Mouse (Mus musculus) limb, embryonic 12.5 days (tissue): ENCODE data around the gene Hmox2. TPM values are rescaled to one million over a fixed set of nuclear protein-coding genes. Genes with fewer than 3 reads are reported as not detected.
A peak's percentile ranks its signal among the peaks of the same experiment; 100 is the strongest.

Source experiments
- ATAC-seq: fragments of 200-750 bp; cut with Nextera tagmentation; 2 replicates; pipeline ENCODE4 v1.8.0; 2017; ENCODE audit warnings: low read depth, moderate TSS enrichment; ENCODE audit not compliant: insufficient number of reproducible peaks, insufficient read depth, low FRiP score, low TSS enrichment
- H3K27ac ChIP-seq: fragments of 300-500 bp; sonication (generic); 2 replicates; pipeline ENCODE4 v1.5.1; 2016; ENCODE audit warnings: mild to moderate bottlenecking, moderate library complexity
- H3K27me3 ChIP-seq: fragments of 300-500 bp; sonication (generic); 2 replicates; pipeline ENCODE4 v1.6.1; 2016; ENCODE audit warnings: mild to moderate bottlenecking, moderate library complexity
- H3K36me3 ChIP-seq: fragments of 300-500 bp; sonication (generic); 2 replicates; pipeline ENCODE4 v1.6.1; 2016; ENCODE audit warnings: mild to moderate bottlenecking, moderate library complexity
- H3K4me1 ChIP-seq: fragments of 300-500 bp; sonication (generic); replicated peaks from 2 replicates; pipeline ENCODE4 v1.6.1; 2016
- H3K4me2 ChIP-seq: fragments of 300-500 bp; sonication (generic); 2 replicates; pipeline ENCODE4 v1.6.1; 2016; ENCODE audit warnings: mild to moderate bottlenecking, moderate library complexity
- H3K4me3 ChIP-seq: fragments of 300-500 bp; sonication (generic); replicated peaks from 2 replicates; pipeline ENCODE4 v1.5.1; 2016; ENCODE audit warnings: mild to moderate bottlenecking
- H3K9ac ChIP-seq: fragments of 300-500 bp; sonication (generic); replicated peaks from 2 replicates; pipeline ENCODE4 v1.6.1; 2016; ENCODE audit warnings: mild to moderate bottlenecking, moderate library complexity
- H3K9me3 ChIP-seq: fragments of 300-500 bp; sonication (generic); 2 replicates; pipeline ENCODE4 v1.6.1; 2016; ENCODE audit warnings: mild to moderate bottlenecking, moderate library complexity
- WGBS: fragments of 180-500 bp; shearing (Covaris S2); methylation state at CpG from one replicate; pipeline ENCODE4 v1.1.7; 2016; 5-methylcytosine and 5-hydroxymethylcytosine counted together
- polyA plus RNA-seq: library from polyadenylated mRNA; unstranded; fragments of >200 nt; fragmentation: Nextera tagmentation; extraction: Ambion mirVana; gene quantifications from 2 replicates; pipeline ENCODE4 v1.2.1, GENCODE M21; 2016

The Hmox2 gene
- polyA plus RNA-seq, 1 experiment from 2014 or later, result 106 TPM

DNA sequence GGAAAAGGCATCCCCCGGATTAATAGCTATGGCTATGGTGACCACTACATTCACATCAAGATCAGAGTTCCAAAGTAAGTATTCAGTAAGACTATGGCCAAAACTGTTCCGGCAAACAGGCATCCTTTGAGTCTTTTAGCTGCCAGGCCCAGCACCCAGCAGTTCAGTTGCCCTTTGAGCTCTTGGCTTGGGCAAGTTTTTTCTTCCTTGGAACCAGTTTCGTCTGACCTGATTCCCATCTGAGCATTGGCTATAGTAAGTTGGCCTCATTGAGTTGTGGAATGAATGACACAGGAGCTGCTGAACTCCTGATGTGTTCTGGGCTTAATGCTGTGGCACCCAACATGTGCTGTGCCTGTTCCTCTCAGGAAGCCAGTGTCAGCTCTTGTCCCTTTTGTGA is 24.9 kb upstream of the Hmox2 start:
- Histone ChIP-seq H3K9me3 (no peaks in the 10 kb centered on the region), H3K4me1 (no peaks in the 10 kb centered on the region), H3K27ac (no peak overlapping the region), H3K36me3 (peaks cover 98% of the 10 kb centered on the region), H3K4me2 (no peak overlapping the region), H3K4me3 (no peak overlapping the region), H3K9ac (no peak overlapping the region), H3K27me3 (no peaks in the 10 kb centered on the region)
- WGBS, result 90% methylated on average over 3 of the region's 3 CpGs
- ATAC-seq, result no peak

DNA sequence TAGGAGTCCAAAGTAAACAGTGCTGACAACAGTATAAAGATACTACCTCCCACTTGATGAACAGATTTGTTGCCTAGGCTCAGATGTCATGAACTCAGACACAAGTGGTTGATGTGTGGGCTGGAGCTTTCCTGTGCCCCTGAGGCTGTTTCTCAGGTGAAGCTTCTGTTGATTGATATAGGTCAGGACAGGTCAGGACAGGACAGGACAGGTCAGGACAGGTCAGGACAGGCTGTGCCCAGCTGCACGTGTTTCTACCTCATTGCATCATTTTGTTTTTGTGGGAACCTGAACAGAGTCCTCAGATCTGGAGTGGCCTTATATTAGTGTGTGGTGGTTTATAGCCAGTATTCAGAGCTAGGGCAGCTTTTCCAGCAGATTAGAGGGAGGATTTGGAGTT is 23.5 kb upstream of the Hmox2 start:
- H3K36me3 ChIP-seq, result peaks cover 99% of the 10 kb centered on the region

DNA sequence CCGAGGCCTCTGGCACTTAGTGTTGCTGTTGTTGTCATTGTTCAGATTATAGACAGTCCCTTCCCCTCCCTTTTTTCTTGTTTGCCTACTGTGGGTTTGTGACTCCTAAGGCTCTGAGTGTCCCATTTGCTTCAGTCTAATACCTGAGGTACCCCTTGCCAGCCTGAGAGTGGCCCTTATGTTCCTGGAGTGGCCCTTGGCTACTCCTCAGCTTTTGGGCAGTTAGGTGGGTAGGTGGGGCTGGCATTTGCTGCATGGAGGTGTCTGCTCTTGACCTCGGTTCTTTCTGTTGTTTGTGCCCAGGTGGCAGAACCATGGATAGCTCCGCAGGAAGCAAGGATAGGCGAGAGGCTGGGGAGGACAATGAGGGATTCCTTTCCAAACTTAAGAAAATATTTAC is 20.6 kb upstream of the Hmox2 start:
- no peaks in the 10 kb centered on the region for H3K4me1 ChIP-seq
- no peaks in the 10 kb centered on the region for H3K27me3 ChIP-seq
- peaks cover 99% of the 10 kb centered on the region for H3K36me3 ChIP-seq
- 67% methylated on average over 4 of the region's 4 CpGs for WGBS
- H3K9ac ChIP-seq, result no peak overlapping the region
- H3K9me3 ChIP-seq, result no peaks in the 10 kb centered on the region
- H3K4me3 ChIP-seq, result no peak overlapping the region
- no peak overlapping the region for H3K4me2 ChIP-seq
- H3K27ac ChIP-seq, result no peak overlapping the region
- no peak for ATAC-seq

More for the DNA sequence above, 23.5 kb upstream of the Hmox2 start:
- no peaks in the 10 kb centered on the region for H3K9me3 ChIP-seq
- no peaks in the 10 kb centered on the region for H3K27me3 ChIP-seq
- no peak overlapping the region for H3K27ac ChIP-seq
- H3K4me1 ChIP-seq, result no peaks in the 10 kb centered on the region
- no peak for ATAC-seq
- 80% methylated on average over 1 of the region's 1 CpGs for WGBS
- H3K4me3 ChIP-seq, result no peak overlapping the region
- H3K4me2 ChIP-seq, result no peak overlapping the region
- H3K9ac ChIP-seq, result no peak overlapping the region

DNA sequence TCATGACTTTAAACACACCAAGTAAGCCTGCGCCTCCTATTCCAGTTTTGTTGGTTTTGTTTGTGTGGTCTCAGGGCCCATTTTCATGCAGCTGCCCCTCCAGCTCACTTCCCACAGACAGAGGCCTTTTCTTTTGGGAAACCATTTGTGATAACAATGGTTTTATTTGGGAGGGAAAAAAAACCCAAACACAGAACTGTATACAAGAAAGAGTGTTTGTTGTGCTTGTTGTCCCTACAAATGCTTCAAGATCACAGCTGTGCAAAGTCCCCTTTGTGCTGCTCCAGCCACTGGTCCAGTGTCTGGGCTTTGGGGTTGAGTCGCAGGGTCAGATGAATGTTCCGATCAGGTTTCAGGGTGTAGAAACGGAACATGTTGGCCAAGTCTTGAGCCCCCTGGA is 15.0 kb upstream of the Hmox2 start:
- no peaks in the 10 kb centered on the region for H3K9me3 ChIP-seq
- H3K36me3 ChIP-seq, result peaks cover 100% of the 10 kb centered on the region
- H3K4me1 ChIP-seq, result no peaks in the 10 kb centered on the region
- H3K27me3 ChIP-seq, result no peaks in the 10 kb centered on the region
- ATAC-seq, result no peak
- no peak overlapping the region for H3K4me3 ChIP-seq
- no peak overlapping the region for H3K4me2 ChIP-seq
- no peak overlapping the region for H3K9ac ChIP-seq
- WGBS, result 94% methylated on average over 4 of the region's 4 CpGs
- no peak overlapping the region for H3K27ac ChIP-seq

DNA sequence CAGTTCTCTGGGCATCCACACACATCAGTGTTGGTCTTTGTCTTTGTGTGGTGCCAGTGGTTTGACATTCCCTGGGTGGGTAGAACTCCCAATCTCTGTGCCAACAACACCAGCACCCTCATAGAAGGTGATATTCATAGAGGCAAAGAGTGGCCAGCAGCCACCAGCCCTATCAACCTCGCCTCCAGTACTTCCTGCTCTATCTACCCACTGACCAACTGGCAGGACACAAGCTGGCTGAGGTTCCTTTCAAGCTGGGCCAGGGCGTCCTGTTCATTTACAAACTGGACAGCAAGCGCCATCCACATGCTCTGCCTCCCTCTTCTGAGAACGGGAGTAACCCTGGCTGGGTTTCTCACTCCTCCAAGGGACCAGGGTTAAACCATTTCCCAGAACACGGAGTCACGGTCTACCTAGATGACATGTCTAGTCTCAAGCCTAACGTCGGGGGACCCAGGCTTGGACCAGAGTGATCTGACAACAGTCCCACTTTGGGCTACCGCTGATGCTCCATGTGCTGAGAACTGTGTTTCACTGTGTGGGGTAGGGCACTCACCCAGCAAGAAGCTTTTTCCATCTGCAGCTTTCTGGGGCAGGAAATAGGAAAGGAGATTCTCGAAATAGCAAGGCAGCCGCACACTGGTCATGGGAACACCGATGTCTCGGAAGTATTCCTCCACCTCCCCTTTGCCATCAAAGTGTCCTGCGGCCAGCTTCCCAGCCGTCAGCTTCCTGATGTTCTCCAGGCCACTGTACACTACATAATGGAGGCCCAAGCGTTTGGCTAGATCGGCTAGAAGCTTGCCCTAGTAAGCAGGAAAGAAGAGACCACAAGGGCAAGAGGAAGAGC is 12.1 kb upstream of the Hmox2 start:
- Histone ChIP-seq H3K9ac (no peak overlapping the region), H3K4me3 (no peak overlapping the region), H3K36me3 (peaks cover 79% of the 10 kb centered on the region), H3K4me2 (no peak overlapping the region), H3K27ac (no peak overlapping the region), H3K9me3 (no peaks in the 10 kb centered on the region), H3K4me1 (peaks cover 7% of the 10 kb centered on the region; the same call in 1 of the 2 replicates), H3K27me3 (no peaks in the 10 kb centered on the region)
- WGBS, result 92% methylated on average over 17 of the region's 17 CpGs
- ATAC-seq, result no peak

DNA sequence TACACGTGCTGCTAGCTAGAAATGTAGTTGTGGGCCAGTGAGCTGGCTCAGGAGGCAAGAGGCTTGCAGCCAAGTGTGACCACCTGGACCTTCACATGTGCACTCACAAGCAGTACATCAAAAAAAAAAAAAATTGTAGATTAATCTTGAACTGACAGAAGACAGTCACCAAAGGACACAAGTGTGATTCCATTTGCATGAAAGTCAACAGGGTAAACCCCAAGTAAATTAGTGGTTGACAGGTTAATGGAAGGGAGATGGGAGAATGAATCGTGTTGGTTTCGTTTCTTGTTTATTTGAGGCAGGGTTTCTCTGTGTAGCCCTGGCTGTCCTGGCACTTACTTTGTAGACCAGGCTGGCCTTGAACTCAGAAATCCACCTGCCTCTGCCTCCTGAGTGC is 8.3 kb upstream of the Hmox2 start:
- H3K9me3 ChIP-seq, result no peaks in the 10 kb centered on the region
- WGBS, result 59% methylated on average over 3 of the region's 3 CpGs
- no peak for ATAC-seq
- H3K4me3 ChIP-seq, result peak overlapping the region; percentile 63
- H3K9ac ChIP-seq, result no peak overlapping the region
- H3K36me3 ChIP-seq, result peaks cover 41% of the 10 kb centered on the region
- H3K4me2 ChIP-seq, result peak overlapping the region; percentile 59
- peaks cover 11% of the 10 kb centered on the region; the same call in 1 of the 2 replicates for H3K4me1 ChIP-seq
- H3K27ac ChIP-seq, result no peak overlapping the region
- H3K27me3 ChIP-seq, result no peaks in the 10 kb centered on the region

DNA sequence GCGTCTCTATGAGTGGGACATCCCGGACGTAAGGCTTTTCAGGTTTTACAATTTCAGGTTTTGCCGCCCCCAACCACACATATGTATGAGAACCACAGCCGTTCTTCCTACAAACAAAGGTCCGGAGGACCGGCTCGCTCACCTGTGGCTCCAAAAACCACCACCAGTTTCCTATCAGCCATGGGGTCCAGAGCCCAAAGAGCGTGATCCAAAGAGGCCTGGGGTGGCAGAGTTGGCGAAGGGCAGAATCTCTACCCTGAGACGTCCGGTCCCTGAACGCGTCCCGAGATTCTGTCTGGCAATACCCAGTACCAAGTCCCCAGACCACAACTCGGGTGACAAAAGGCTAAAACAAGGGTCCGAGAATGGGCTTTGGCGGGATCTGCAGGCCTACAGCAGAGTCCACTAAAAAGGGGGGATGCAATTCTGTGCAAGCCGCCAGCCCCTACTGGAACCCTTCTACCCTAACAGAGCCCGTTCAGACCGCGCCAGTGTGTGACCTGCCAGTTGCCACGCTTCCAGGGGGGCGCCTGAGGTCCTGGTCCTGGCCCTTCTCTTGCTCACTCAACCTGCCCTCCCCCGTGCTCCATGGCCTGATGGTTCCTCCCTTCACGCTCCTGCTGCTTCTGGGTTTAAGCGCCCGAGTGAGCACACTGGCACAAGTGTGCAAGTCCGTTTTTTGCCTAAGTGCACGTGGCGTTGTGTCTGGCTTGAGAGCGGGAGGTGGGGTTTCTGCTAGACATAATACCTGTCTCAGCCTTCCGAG is 7.2 kb upstream of the Hmox2 start, which contains the start of gene Nmral1:
Gene Nmral1, minus strand, starts transcription at position 604 of the 766 bp plus-strand sequence.
- no peaks in the 10 kb centered on the region for H3K27me3 ChIP-seq
- H3K9ac ChIP-seq, result peak within 1 kb of the TSS; percentile 77
- peaks cover 30% of the 10 kb centered on the region for H3K36me3 ChIP-seq
- H3K4me3 ChIP-seq, result peak within 1 kb of the TSS; percentile 63
- peak; percentile 86 for ATAC-seq
- 13% methylated on average over 33 of the region's 33 CpGs for WGBS
- H3K9me3 ChIP-seq, result no peaks in the 10 kb centered on the region
- peaks cover 11% of the 10 kb centered on the region; the same call in 1 of the 2 replicates for H3K4me1 ChIP-seq
- H3K4me2 ChIP-seq, result peak within 1 kb of the TSS; percentile 59
- peak within 1 kb of the TSS; percentile 94 for H3K27ac ChIP-seq

DNA sequence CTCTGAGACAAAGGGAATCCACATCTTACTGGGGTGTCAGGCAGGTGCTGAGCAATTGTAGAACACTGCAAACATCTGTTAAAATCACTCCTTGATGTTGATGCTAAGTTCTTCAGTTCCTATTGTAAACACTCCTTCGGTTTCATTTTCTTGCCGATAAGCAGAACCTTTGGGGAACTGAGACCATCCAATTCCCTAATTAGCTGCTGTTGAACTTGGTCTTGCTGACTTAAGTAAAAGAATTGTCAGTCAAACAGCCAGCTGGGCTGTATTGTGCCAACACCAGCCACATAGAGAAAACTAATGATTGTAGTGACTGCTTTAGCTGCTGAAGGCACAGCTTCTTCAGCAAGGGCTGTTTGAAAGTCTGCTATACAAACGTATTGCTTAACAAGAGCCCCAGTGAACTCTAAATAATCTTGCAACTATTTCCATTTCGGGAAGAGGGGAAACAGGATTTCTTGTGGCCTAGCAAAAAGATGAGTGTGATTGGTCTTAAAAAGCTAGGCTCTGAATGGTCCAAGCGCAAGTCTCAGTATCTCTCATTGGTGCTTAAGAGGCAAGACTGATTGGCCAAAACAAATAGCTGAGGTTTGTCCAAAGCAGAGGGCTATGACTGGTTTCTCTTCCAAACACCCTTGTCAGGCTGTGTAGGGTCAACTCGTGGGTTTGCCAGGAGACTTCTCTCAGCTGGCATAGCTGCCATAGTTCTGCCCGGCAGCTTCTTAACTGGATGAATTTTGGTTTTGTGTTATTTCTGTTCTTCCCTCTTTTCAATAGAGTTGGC is 3.8 kb upstream of the Hmox2 start:
- ATAC-seq, result no peak
- no peak overlapping the region for H3K27ac ChIP-seq
- no peak overlapping the region for H3K4me2 ChIP-seq
- 82% methylated on average over 7 of the region's 7 CpGs for WGBS
- H3K9ac ChIP-seq, result no peak overlapping the region
- H3K36me3 ChIP-seq, result no peaks in the 10 kb centered on the region
- H3K9me3 ChIP-seq, result no peaks in the 10 kb centered on the region
- no peak overlapping the region for H3K4me3 ChIP-seq
- peaks cover 21% of the 10 kb centered on the region for H3K4me1 ChIP-seq
- no peaks in the 10 kb centered on the region for H3K27me3 ChIP-seq

DNA sequence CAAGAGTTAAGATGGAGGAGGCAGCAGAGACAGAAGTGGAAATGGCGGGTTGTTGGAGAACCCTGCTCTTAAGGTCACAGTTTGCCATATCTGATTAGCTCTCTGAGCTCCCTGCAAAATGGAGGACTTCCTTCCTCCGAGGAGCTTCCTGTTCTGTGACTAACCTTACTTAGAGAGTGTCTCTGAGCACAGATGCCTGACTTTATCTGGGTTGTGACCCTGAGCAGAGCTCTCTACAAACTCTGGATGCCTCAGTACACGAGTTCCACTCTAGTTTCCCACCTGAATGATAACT is 3.3 kb upstream of the Hmox2 start:
- H3K27ac ChIP-seq, result no peak overlapping the region
- no peaks in the 10 kb centered on the region for H3K27me3 ChIP-seq

DNA sequence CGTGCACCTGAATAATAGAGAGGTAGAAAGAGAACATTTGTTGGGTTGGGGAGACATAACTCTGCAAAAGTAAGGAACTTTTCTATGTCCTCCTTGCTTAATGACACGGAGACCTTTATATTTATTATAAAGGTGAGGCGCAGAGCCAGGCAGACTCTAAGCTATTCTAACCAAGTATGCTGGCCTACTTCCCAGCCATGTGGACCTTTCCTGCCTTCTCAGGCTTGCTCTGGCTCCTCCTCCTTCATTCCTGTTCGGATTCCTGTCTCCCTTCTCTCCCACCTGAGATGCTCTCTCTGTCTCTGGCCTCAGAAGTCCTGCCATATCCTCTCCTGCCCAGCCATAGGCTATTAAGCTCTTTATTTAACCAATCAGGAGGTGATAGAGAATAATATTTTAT is 895 bp upstream of the Hmox2 start:
- H3K36me3 ChIP-seq, result no peaks in the 10 kb centered on the region
- no peaks in the 10 kb centered on the region for H3K27me3 ChIP-seq
- no peaks in the 10 kb centered on the region for H3K9me3 ChIP-seq
- H3K4me3 ChIP-seq, result no peak overlapping the region
- H3K4me2 ChIP-seq, result no peak overlapping the region
- WGBS, result 77% methylated on average over 4 of the region's 4 CpGs
- H3K4me1 ChIP-seq, result peaks cover 19% of the 10 kb centered on the region
- no peak overlapping the region for H3K9ac ChIP-seq
- no peak overlapping the region for H3K27ac ChIP-seq
- no peak for ATAC-seq

More for the DNA sequence above, 3.3 kb upstream of the Hmox2 start:
- H3K9ac ChIP-seq, result no peak overlapping the region
- 72% methylated on average over 3 of the region's 3 CpGs for WGBS
- no peak overlapping the region for H3K4me3 ChIP-seq
- H3K4me1 ChIP-seq, result peaks cover 22% of the 10 kb centered on the region
- no peaks in the 10 kb centered on the region for H3K36me3 ChIP-seq
- ATAC-seq, result no peak
- H3K4me2 ChIP-seq, result no peak overlapping the region
- no peaks in the 10 kb centered on the region for H3K9me3 ChIP-seq
